27 mouse cellular contexts compared by ENCODE assay signal in genomic region chr8:107100635-107101034, GRCm38 (mm10). TPM values are rescaled to one million over a fixed set of nuclear protein-coding genes. Genes with fewer than 3 reads are reported as not detected.
DNase-seq lines count a peak whose midpoint lies in the region; ATAC-seq and TF ChIP-seq lines count a peak whose summit lies in the region.
"Had no signal": no experiment of that assay in that cellular context is flagged by ENCODE, and none has a peak within 500 bp of the region (broad histone marks: within the 10 kb centered on the region; RNA-seq: fewer than 3 reads in every experiment).

No protein-coding gene starts in this region.

- WGBS in embryonic facial prominence, embryonic 14.5 days = 55% methylated on average over 2 of the region's 2 CpGs
- 91% methylated on average over 2 of the region's 2 CpGs for WGBS in embryonic facial prominence, embryonic 10.5 days

- no peak for ATAC-seq in embryonic facial prominence, embryonic 14.5 days (ENCODE audit: low read depth)
- ATAC-seq: forebrain, embryonic 16.5 days; hindbrain, embryonic 16.5 days; inflammation-experienced regulatory T-cells, adult 6 months had no signal

- no peak overlapping the region for H3K4me2 ChIP-seq in embryonic facial prominence, embryonic 14.5 days (ENCODE audit: low read depth, low read length)
- H3K4me2 ChIP-seq: embryonic facial prominence, embryonic 13.5 days; forebrain, embryonic 12.5 days; heart, embryonic 13.5 days had no signal

- H3K27me3 ChIP-seq in embryonic facial prominence, embryonic 14.5 days (replicated peaks; ENCODE audit: control insufficient read depth, insufficient read depth, low read length) = no peaks in the 10 kb centered on the region
- H3K27me3 ChIP-seq in embryonic facial prominence, embryonic 10.5 days (replicated peaks; ENCODE audit: low read depth, poor library complexity, severe bottlenecking) = no peaks in the 10 kb centered on the region
- H3K27me3 ChIP-seq: CH12.LX; embryonic facial prominence, embryonic 13.5 days; forebrain, embryonic 12.5 days; heart, embryonic 13.5 days had no signal

- H3K9me3 ChIP-seq in embryonic facial prominence, embryonic 14.5 days (ENCODE audit: control insufficient read depth, low read length) = no peaks in the 10 kb centered on the region
- no peaks in the 10 kb centered on the region for H3K9me3 ChIP-seq in embryonic facial prominence, embryonic 10.5 days
- H3K9me3 ChIP-seq: embryonic facial prominence, embryonic 13.5 days; forebrain, embryonic 12.5 days; heart, embryonic 13.5 days had no signal

- H3K27ac ChIP-seq in embryonic facial prominence, embryonic 14.5 days (replicated peaks; ENCODE audit: low read depth, low read length) = no peak overlapping the region
- H3K27ac ChIP-seq in embryonic facial prominence, embryonic 10.5 days (replicated peaks) = no peak overlapping the region
- H3K27ac ChIP-seq in left cerebral cortex, adult 2 months = no peak overlapping the region
- H3K27ac ChIP-seq: embryonic facial prominence, embryonic 13.5 days; forebrain, embryonic 12.5 days; heart, embryonic 13.5 days had no signal

- no peak overlapping the region for H3K4me3 ChIP-seq in embryonic facial prominence, embryonic 14.5 days (ENCODE audit: low read depth, low read length)
- no peak overlapping the region for H3K4me3 ChIP-seq in embryonic facial prominence, embryonic 10.5 days
- no peak overlapping the region for H3K4me3 ChIP-seq in left cerebral cortex, adult 2 months
- H3K4me3 ChIP-seq: embryonic facial prominence, embryonic 13.5 days; forebrain, embryonic 12.5 days; heart, embryonic 13.5 days had no signal

- no peak for TF ChIP-seq CTCF in left cerebral cortex, adult 2 months (IDR thresholded peaks at IDR 0.05)

- peak; percentile 41 for DNase-seq in embryonic facial prominence, embryonic 14.5 days (ENCODE audit: low spot score)
- DNase-seq in embryonic facial prominence, embryonic 10.5 days (ENCODE audit: low spot score) = no peak
- DNase-seq in lung, postnatal 36 days = peak; percentile 46
- no peak for DNase-seq in lung, postnatal 4 days
- peak; percentile 88 for DNase-seq in fibroblast of lung, adult 2 months (ENCODE audit: low read depth)
- DNase-seq in adrenal gland, adult (ENCODE audit: inconsistent age in 2 of 2, low spot score in 1 of 2) = no peak
- DNase-seq in natural killer cell, adult 2 months (ENCODE audit: low spot score in 2 of 2) = no peak
- DNase-seq in left cerebral cortex, adult 2 months (ENCODE audit: extremely low spot score in 1 of 2, low spot score in 2 of 2) = no peak
- DNase-seq: adrenal gland, postnatal 10 days; cerebellum, adult 11-12 months; cerebellum, adult 9-10 months; cerebellum, postnatal 25 days; gastrocnemius, postnatal 10 days; heart, postnatal 36 days had no signal

- no peaks in the 10 kb centered on the region for H3K36me3 ChIP-seq in embryonic facial prominence, embryonic 14.5 days (ENCODE audit: control insufficient read depth, insufficient read depth, low read length)
- H3K36me3 ChIP-seq in embryonic facial prominence, embryonic 10.5 days (replicated peaks) = no peaks in the 10 kb centered on the region
- H3K36me3 ChIP-seq: embryonic facial prominence, embryonic 13.5 days; forebrain, embryonic 12.5 days; heart, embryonic 13.5 days had no signal

- H3K4me1 ChIP-seq in embryonic facial prominence, embryonic 14.5 days (ENCODE audit: control insufficient read depth, insufficient read depth, low read length) = no peaks in the 10 kb centered on the region
- no peaks in the 10 kb centered on the region for H3K4me1 ChIP-seq in embryonic facial prominence, embryonic 10.5 days
- H3K4me1 ChIP-seq: forebrain, embryonic 12.5 days had no signal

- no peak overlapping the region for H3K9ac ChIP-seq in embryonic facial prominence, embryonic 14.5 days (ENCODE audit: low read depth, low read length)
- H3K9ac ChIP-seq: embryonic facial prominence, embryonic 13.5 days; forebrain, embryonic 12.5 days; heart, embryonic 13.5 days had no signal

- intact Hi-C loops in left cerebral cortex, adult 2 months (cut with DNase I) = no loop called here

RNA-seq across cellular contexts. Expression of gene Terf2, which starts 4.3 kb away (rescaled TPM):
- 14.8 and 15.1 TPM in 2 replicates for polyA plus RNA-seq in embryonic facial prominence, embryonic 14.5 days (2014; fragmentation: Nextera tagmentation; extraction: Ambion mirVana)
- 18.5 and 20.5 TPM in 2 replicates for polyA plus RNA-seq in embryonic facial prominence, embryonic 10.5 days (2016; fragmentation: Nextera tagmentation; extraction: Ambion mirVana)
- 10 to 100 TPM; 39.1 to 39.2 TPM for total RNA-seq in left cerebral cortex, adult 2 months (2021)

RNA-seq across cellular contexts. Expression of gene Tmed6, which starts 35.2 kb away (rescaled TPM):
- not detected in 2 replicates for polyA plus RNA-seq in embryonic facial prominence, embryonic 14.5 days (2014; fragmentation: Nextera tagmentation; extraction: Ambion mirVana)
- polyA plus RNA-seq in embryonic facial prominence, embryonic 10.5 days (2016; fragmentation: Nextera tagmentation; extraction: Ambion mirVana) = not detected in 2 replicates
- not detected for total RNA-seq in left cerebral cortex, adult 2 months (2021)
- total RNA-seq: adrenal gland, postnatal 10 days; gastrocnemius, postnatal 10 days; gastrocnemius, postnatal 4 days; heart, adult 8-10 months; heart, postnatal 36 days had no signal
- polyA plus RNA-seq: cortical plate, adult 2 months; embryonic facial prominence, embryonic 13.5 days; forebrain, embryonic 12.5 days; forebrain, embryonic 16.5 days; frontal cortex, adult 2 months; heart, embryonic 13.5 days; heart, postnatal 0 days; hindbrain, embryonic 11.5 days; hindbrain, embryonic 16.5 days had no signal

RNA-seq across cellular contexts. Expression of gene Nip7, which starts 44.0 kb away (rescaled TPM):
- polyA plus RNA-seq in embryonic facial prominence, embryonic 14.5 days (2014; fragmentation: Nextera tagmentation; extraction: Ambion mirVana) = 97.3 and 98.4 TPM in 2 replicates
- polyA plus RNA-seq in embryonic facial prominence, embryonic 10.5 days (2016; fragmentation: Nextera tagmentation; extraction: Ambion mirVana) = 122 and 123 TPM in 2 replicates
- total RNA-seq in left cerebral cortex, adult 2 months (2021) = 10 to 100 TPM; 40.9 to 42.4 TPM

RNA-seq across cellular contexts. Expression of gene Cog8, which starts 44.1 kb away (rescaled TPM):
- polyA plus RNA-seq in embryonic facial prominence, embryonic 14.5 days (2014; fragmentation: Nextera tagmentation; extraction: Ambion mirVana) = 32.8 and 39.0 TPM in 2 replicates
- polyA plus RNA-seq in embryonic facial prominence, embryonic 10.5 days (2016; fragmentation: Nextera tagmentation; extraction: Ambion mirVana) = 40.5 and 41.3 TPM in 2 replicates
- 10 to 100 TPM; 24.9 to 27.8 TPM for total RNA-seq in left cerebral cortex, adult 2 months (2021)

RNA-seq across cellular contexts. Expression of gene Cyb5b, which starts 49.8 kb away (rescaled TPM):
- polyA plus RNA-seq in embryonic facial prominence, embryonic 14.5 days (2014; fragmentation: Nextera tagmentation; extraction: Ambion mirVana) = 78.5 and 86.5 TPM in 2 replicates
- polyA plus RNA-seq in embryonic facial prominence, embryonic 10.5 days (2016; fragmentation: Nextera tagmentation; extraction: Ambion mirVana) = 138 and 149 TPM in 2 replicates
- total RNA-seq in left cerebral cortex, adult 2 months (2021) = 10 to 100 TPM; 92.3 to 93.6 TPM

Comparison
In these comparisons a context has a peak if more than half of its experiments do, and no peak if none do; other contexts are left out.
1. DNase-seq: peak in embryonic facial prominence, embryonic 14.5 days (single experiment), lung, postnatal 36 days (single experiment) and fibroblast of lung, adult 2 months (single experiment); none in embryonic facial prominence, embryonic 10.5 days (single experiment), lung, postnatal 4 days (0 of 2), adrenal gland, adult (0 of 2), natural killer cell, adult 2 months (0 of 2) and left cerebral cortex, adult 2 months (0 of 2).